Comparison of ENCODE assay signal across 8 mouse cellular contexts in the genomic region with DNA sequence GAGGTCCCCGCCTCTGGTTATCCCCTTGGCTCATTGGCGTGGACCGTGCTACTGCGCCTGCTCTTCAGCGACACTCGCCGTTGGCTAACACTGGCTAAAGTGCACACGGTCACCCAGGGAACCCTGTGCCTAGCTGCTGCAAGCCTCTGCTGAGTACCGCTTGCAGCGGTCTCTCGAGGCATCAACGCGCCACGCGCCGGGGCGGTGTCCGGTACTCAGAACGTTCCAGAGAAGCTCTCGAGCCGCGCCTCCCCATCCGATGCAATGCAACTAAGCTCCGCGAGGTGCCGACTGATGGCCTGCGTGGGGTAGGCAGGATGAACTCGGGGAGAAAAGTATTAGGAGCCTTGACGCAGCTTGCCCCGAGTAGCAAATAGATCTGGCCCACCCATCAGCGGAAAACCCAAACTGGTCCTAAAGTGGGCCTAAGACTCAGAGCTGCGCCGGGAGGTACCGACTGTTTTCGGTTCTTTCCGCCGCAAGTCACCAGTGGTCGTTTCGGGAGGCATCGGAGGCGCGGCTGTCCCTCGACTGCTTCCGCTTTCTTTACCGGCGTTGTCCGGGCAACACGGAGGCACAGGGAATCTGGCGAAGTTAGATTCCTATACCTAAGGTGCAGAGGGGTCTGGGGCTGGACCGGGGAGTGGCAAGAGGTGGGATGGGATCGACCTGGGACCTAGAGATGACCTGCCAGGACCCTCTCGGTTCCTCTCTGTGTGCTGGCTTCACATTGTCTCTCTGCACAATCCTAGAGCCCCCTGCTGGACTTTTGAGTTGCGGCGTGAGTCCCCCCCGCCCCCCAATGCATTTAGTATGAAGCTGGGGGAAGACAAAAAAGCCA. TPM values are rescaled to one million over a fixed set of nuclear protein-coding genes. Genes with fewer than 3 reads are reported as not detected.
DNase-seq lines count a peak whose midpoint lies in the region; ATAC-seq lines count a peak whose summit lies in the region.

No protein-coding gene starts in this region.

- peak overlapping the region; percentile 96 for H3K4me2 ChIP-seq in hindbrain, embryonic 16.5 days (ENCODE audit: low read length)

- peak overlapping the region; percentile 100 for H3K4me3 ChIP-seq in hindbrain, embryonic 16.5 days (ENCODE audit: low read length)

- H3K9me3 ChIP-seq in hindbrain, embryonic 16.5 days (ENCODE audit: control insufficient read depth, low read length): no peaks in the 10 kb centered on the region

- peak overlapping the region; percentile 75 for H3K9ac ChIP-seq in hindbrain, embryonic 16.5 days (ENCODE audit: low read depth, low read length)

- peaks cover 25% of the 10 kb centered on the region for H3K4me1 ChIP-seq in hindbrain, embryonic 16.5 days (ENCODE audit: control insufficient read depth, insufficient read depth, low read depth, low read length)

- DNase-seq in WW6 (ENCODE audit: low read depth, low spot score): peak; percentile 48
- DNase-seq in gastrocnemius, adult 18-20 months (ENCODE audit: low spot score): peak; percentile 19
- DNase-seq in left cerebral cortex, postnatal 36 days (ENCODE audit: low spot score in 2 of 2): peak; percentile 82 to 84
- DNase-seq in right cerebral cortex, postnatal 10 days (ENCODE audit: low spot score in 2 of 2): peak; percentile 86 to 91
- peak; percentile 70 to 74 for DNase-seq in urinary bladder, postnatal 4 days (ENCODE audit: low spot score in 2 of 2)

- H3K36me3 ChIP-seq in hindbrain, embryonic 16.5 days (ENCODE audit: control insufficient read depth, insufficient read depth, low read length): peaks cover 2% of the 10 kb centered on the region; the same call in 1 of the 2 replicates

- WGBS in hindbrain, embryonic 16.5 days: under 1% methylated on average over 55 of the region's 55 CpGs

- peak; percentile 62 for ATAC-seq in common myeloid progenitor, adult 5-6 weeks (replicated peaks; ENCODE audit: low read depth, poor library complexity, severe bottlenecking)
- peak; percentile 91 for ATAC-seq in hindbrain, embryonic 16.5 days
- peak; percentile 70 for ATAC-seq in megakaryocyte-erythroid progenitor cell, adult 5-6 weeks (replicated peaks; ENCODE audit: low FRiP score, low TSS enrichment, poor library complexity, severe bottlenecking)

- H3K27me3 ChIP-seq in hindbrain, embryonic 16.5 days (replicated peaks; ENCODE audit: control insufficient read depth, insufficient read depth, low read length): no peaks in the 10 kb centered on the region

- H3K27ac ChIP-seq in hindbrain, embryonic 16.5 days (ENCODE audit: low read depth, low read length): peak overlapping the region; percentile 77

- intact Hi-C loops in left cerebral cortex, postnatal 36 days (cut with DNase I): loop anchor here (5.0 kb wide), 1 partner anchor 79 kb away; a partner anchor contains a TSS

RNA-seq across cellular contexts. Expression of a gene that starts 0.6 kb away (rescaled TPM):
- 21.6 and 41.7 TPM in 2 replicates for total RNA-seq in common myeloid progenitor, adult 5-6 weeks (2017)
- 1 to 10 TPM; 1.9 to 2.1 TPM for total RNA-seq in gastrocnemius, adult 18-20 months (2021)
- 17.1 and 20.8 TPM in 2 replicates for polyA plus RNA-seq in hindbrain, embryonic 16.5 days (2015; fragmentation: Nextera tagmentation; extraction: Ambion mirVana)
- 10 to 100 TPM; 18.6 to 25.5 TPM for total RNA-seq in left cerebral cortex, postnatal 36 days (2021)
- 32.0 and 32.1 TPM in 2 replicates for total RNA-seq in megakaryocyte-erythroid progenitor cell, adult 5-6 weeks (2014; fragmentation: Nextera tagmentation)
- total RNA-seq in megakaryocyte-erythroid progenitor cell, adult 5-6 weeks (2017): 27.6 and 33.9 TPM in 2 replicates

RNA-seq across cellular contexts. Expression of a gene that starts 0.9 kb away (rescaled TPM):
- 10.5 and 14.8 TPM in 2 replicates for total RNA-seq in common myeloid progenitor, adult 5-6 weeks (2017)
- 1 to 10 TPM; 6.8 to 7.6 TPM for total RNA-seq in gastrocnemius, adult 18-20 months (2021)
- polyA plus RNA-seq in hindbrain, embryonic 16.5 days (2015; fragmentation: Nextera tagmentation; extraction: Ambion mirVana): 4.0 and 5.5 TPM in 2 replicates
- total RNA-seq in left cerebral cortex, postnatal 36 days (2021): 10 to 100 TPM; 28.6 to 29.0 TPM
- 31.2 and 38.1 TPM in 2 replicates for total RNA-seq in megakaryocyte-erythroid progenitor cell, adult 5-6 weeks (2014; fragmentation: Nextera tagmentation)
- total RNA-seq in megakaryocyte-erythroid progenitor cell, adult 5-6 weeks (2017): 10.1 and 10.9 TPM in 2 replicates

RNA-seq across cellular contexts. Expression of a gene that starts 56.0 kb away (rescaled TPM):
- total RNA-seq in common myeloid progenitor, adult 5-6 weeks (2017): 89.7 and 100 TPM in 2 replicates
- 1 to 10 TPM; 3.9 to 5.9 TPM for total RNA-seq in gastrocnemius, adult 18-20 months (2021)
- 82.9 and 97.9 TPM in 2 replicates for polyA plus RNA-seq in hindbrain, embryonic 16.5 days (2015; fragmentation: Nextera tagmentation; extraction: Ambion mirVana)
- 1 to 10 TPM; 4.8 to 5.7 TPM for total RNA-seq in left cerebral cortex, postnatal 36 days (2021)
- 74.2 and 79.1 TPM in 2 replicates for total RNA-seq in megakaryocyte-erythroid progenitor cell, adult 5-6 weeks (2014; fragmentation: Nextera tagmentation)
- 77.8 and 78.2 TPM in 2 replicates for total RNA-seq in megakaryocyte-erythroid progenitor cell, adult 5-6 weeks (2017)

Comparison
In these comparisons a context has a peak if more than half of its experiments do, and no peak if none do; other contexts are left out.
1. Peak in every context shown above with its lines: DNase-seq, ATAC-seq, H3K4me3 ChIP-seq and H3K27ac ChIP-seq.
2. DNase-seq: peak in every context shown above with its lines; median percentile 88 in right cerebral cortex, postnatal 10 days; 83 in left cerebral cortex, postnatal 36 days; 72 in urinary bladder, postnatal 4 days; 48 in WW6; 19 in gastrocnemius, adult 18-20 months.
3. RNA of a gene that starts 56.0 kb away (total RNA-seq): 89.7 to 100 TPM in common myeloid progenitor, adult 5-6 weeks and 74.2 to 79.1 TPM in megakaryocyte-erythroid progenitor cell, adult 5-6 weeks; 3.9 to 5.9 TPM in gastrocnemius, adult 18-20 months and 4.8 to 5.7 TPM in left cerebral cortex, postnatal 36 days; every median in the first group is over 10 times any median in the second.